26 mouse cellular contexts compared by ENCODE assay signal in genomic region chr9:60213111-60213510, GRCm38 (mm10).
DNase-seq lines count a peak whose midpoint lies in the region; ATAC-seq and TF ChIP-seq lines count a peak whose summit lies in the region.
"Had no signal": no experiment of that assay in that cellular context is flagged by ENCODE, and none has a peak within 500 bp of the region (broad histone marks: within the 10 kb centered on the region; RNA-seq: fewer than 3 reads in every experiment).

No protein-coding gene starts in this region.

- no peaks in the 10 kb centered on the region for H3K36me3 ChIP-seq in limb, embryonic 11.5 days (ENCODE audit: control insufficient read depth, insufficient read depth, low read length)
- no peaks in the 10 kb centered on the region for H3K36me3 ChIP-seq in limb, embryonic 13.5 days
- H3K36me3 ChIP-seq in liver, postnatal 0 days (replicated peaks; ENCODE audit: insufficient read depth, low read length): no peaks in the 10 kb centered on the region
- H3K36me3 ChIP-seq: embryonic facial prominence, embryonic 13.5 days; embryonic facial prominence, embryonic 15.5 days; forebrain, embryonic 10.5 days; G1E had no signal

- no peaks in the 10 kb centered on the region for H3K27me3 ChIP-seq in limb, embryonic 11.5 days (ENCODE audit: control insufficient read depth, insufficient read depth, low read length)
- no peaks in the 10 kb centered on the region for H3K27me3 ChIP-seq in limb, embryonic 13.5 days
- H3K27me3 ChIP-seq in liver, postnatal 0 days (ENCODE audit: insufficient read depth, low read length): no peaks in the 10 kb centered on the region
- H3K27me3 ChIP-seq: CH12.LX; embryonic facial prominence, embryonic 13.5 days; embryonic facial prominence, embryonic 15.5 days; Patski had no signal

- peak; percentile 13 for DNase-seq in adrenal gland, postnatal 10 days
- no peak for DNase-seq in adrenal gland, adult 2 months
- peak; percentile 57 for DNase-seq in forelimb bud, embryonic 11.5 days (ENCODE audit: low read depth, low spot score)
- DNase-seq in limb, embryonic 11.5 days (ENCODE audit: low spot score): peak; percentile 49
- no peak for DNase-seq in liver, postnatal 0 days
- no peak for DNase-seq in right cerebral cortex, postnatal 4 days
- DNase-seq: adrenal gland, postnatal 14 days; adrenal gland, postnatal 36 days; B cell, adult 2 months; cerebellum, adult 11-12 months; cerebellum, adult 2 months; cerebellum, adult 9-10 months; cerebellum, postnatal 10 days; cerebellum, postnatal 25 days had no signal

- H3K27ac ChIP-seq in limb, embryonic 11.5 days (replicated peaks; ENCODE audit: low read depth, low read length): peak overlapping the region; percentile 11; the same call in 1 of the 2 replicates
- H3K27ac ChIP-seq in limb, embryonic 13.5 days: peak overlapping the region; percentile 22; the same call in 1 of the 2 replicates
- H3K27ac ChIP-seq in liver, postnatal 0 days (ENCODE audit: low read depth): no peak overlapping the region
- H3K27ac ChIP-seq: embryonic facial prominence, embryonic 13.5 days; embryonic facial prominence, embryonic 15.5 days; forebrain, embryonic 10.5 days had no signal

- no peak overlapping the region for H3K4me3 ChIP-seq in limb, embryonic 11.5 days (ENCODE audit: low read depth, low read length)
- no peak overlapping the region for H3K4me3 ChIP-seq in limb, embryonic 13.5 days
- no peak overlapping the region for H3K4me3 ChIP-seq in liver, postnatal 0 days (ENCODE audit: low read depth, low read length)
- H3K4me3 ChIP-seq: embryonic facial prominence, embryonic 13.5 days; embryonic facial prominence, embryonic 15.5 days; erythroblast, embryonic 14.5 days; forebrain, embryonic 10.5 days had no signal

- H3K9ac ChIP-seq in limb, embryonic 11.5 days (ENCODE audit: low read length): no peak overlapping the region
- H3K9ac ChIP-seq in limb, embryonic 13.5 days: no peak overlapping the region
- no peak overlapping the region for H3K9ac ChIP-seq in liver, postnatal 0 days (replicated peaks)
- H3K9ac ChIP-seq: embryonic facial prominence, embryonic 13.5 days; embryonic facial prominence, embryonic 15.5 days had no signal

- peak; percentile 60; the same call in 1 of the 2 replicates for ATAC-seq in limb, embryonic 11.5 days (ENCODE audit: insufficient number of reproducible peaks, low FRiP score, low TSS enrichment, low read depth)
- no peak for ATAC-seq in limb, embryonic 13.5 days (ENCODE audit: low FRiP score, low read depth)
- no peak for ATAC-seq in liver, postnatal 0 days
- ATAC-seq: activated CD4-positive, CD25-positive, alpha-beta regulatory T cell, adult 4 months; CD4-positive, CD25-positive, alpha-beta regulatory T cell, adult 4 months; forebrain, embryonic 14.5 days; forebrain, embryonic 16.5 days; Patski had no signal

- no peaks in the 10 kb centered on the region for H3K4me1 ChIP-seq in limb, embryonic 11.5 days (ENCODE audit: control insufficient read depth, insufficient read depth, low read length)
- peaks cover 19% of the 10 kb centered on the region for H3K4me1 ChIP-seq in limb, embryonic 13.5 days
- no peaks in the 10 kb centered on the region for H3K4me1 ChIP-seq in liver, postnatal 0 days (ENCODE audit: insufficient read depth)
- H3K4me1 ChIP-seq: forebrain, embryonic 10.5 days had no signal

- H3K9me3 ChIP-seq in limb, embryonic 11.5 days (ENCODE audit: control insufficient read depth, low read length): no peaks in the 10 kb centered on the region
- H3K9me3 ChIP-seq in limb, embryonic 13.5 days: no peaks in the 10 kb centered on the region
- no peaks in the 10 kb centered on the region for H3K9me3 ChIP-seq in liver, postnatal 0 days (ENCODE audit: low read length)
- H3K9me3 ChIP-seq: embryonic facial prominence, embryonic 13.5 days; embryonic facial prominence, embryonic 15.5 days; forebrain, embryonic 10.5 days; G1E had no signal

- no peak for TF ChIP-seq CTCF in liver, postnatal 0 days (IDR thresholded peaks at IDR 0.05; ENCODE audit: low read depth)

- WGBS in limb, embryonic 11.5 days: 19% methylated on average over 1 of the region's 1 CpGs
- 27% methylated on average over 1 of the region's 1 CpGs for WGBS in limb, embryonic 13.5 days
- 39% methylated on average over 1 of the region's 1 CpGs for WGBS in liver, postnatal 0 days (ENCODE audit: insufficient replicate concordance)

- no peak for TF ChIP-seq EP300 in liver, postnatal 0 days (IDR thresholded peaks at IDR 0.05; ENCODE audit: low read depth)

- H3K4me2 ChIP-seq in limb, embryonic 11.5 days (ENCODE audit: low read depth, severe bottlenecking): no peak overlapping the region
- H3K4me2 ChIP-seq in limb, embryonic 13.5 days (replicated peaks): no peak overlapping the region
- no peak overlapping the region for H3K4me2 ChIP-seq in liver, postnatal 0 days (ENCODE audit: low read depth, low read length)
- H3K4me2 ChIP-seq: embryonic facial prominence, embryonic 13.5 days; embryonic facial prominence, embryonic 15.5 days had no signal

Comparison
In these comparisons a context has a peak if more than half of its experiments do, and no peak if none do; other contexts are left out.
1. DNase-seq: peak in adrenal gland, postnatal 10 days (single experiment), forelimb bud, embryonic 11.5 days (single experiment) and limb, embryonic 11.5 days (single experiment); none in adrenal gland, adult 2 months (single experiment), liver, postnatal 0 days (single experiment) and right cerebral cortex, postnatal 4 days (single experiment).